Mouse (Mus musculus): ENCODE measurements around the gene Tspan11. TPM values are rescaled to one million over a fixed set of nuclear protein-coding genes. Genes with fewer than 3 reads are reported as not detected.

Gene Tspan11
- polyA plus RNA-seq, 1 experiment from 2014 or later, result 17.1 TPM

DNA sequence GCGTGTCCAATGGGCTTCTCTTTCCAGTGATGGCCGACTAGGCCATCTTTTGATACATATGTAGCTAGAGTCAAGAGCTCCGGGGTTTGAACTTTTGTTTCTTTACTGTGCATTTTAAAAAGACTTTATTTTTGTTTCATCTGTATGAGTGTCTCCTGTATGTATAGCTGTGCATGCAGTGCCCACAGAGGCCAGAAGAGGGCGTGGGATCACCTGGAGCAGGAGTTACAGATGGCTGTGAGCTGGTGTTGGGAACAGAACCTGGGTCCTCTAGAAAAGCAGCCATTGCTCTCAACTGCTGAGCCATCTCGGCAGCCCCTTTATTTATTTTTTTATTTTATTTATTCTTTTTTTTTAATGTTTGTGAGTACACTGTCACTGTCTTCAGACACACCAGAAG is 109.5 kb downstream of the Tspan11 start:
- H3K4me1 ChIP-seq, result peaks cover 3% of the 10 kb centered on the region
- H3K36me3 ChIP-seq, result no peaks in the 10 kb centered on the region
- H3K9me3 ChIP-seq, result no peaks in the 10 kb centered on the region
- no peaks in the 10 kb centered on the region for H3K27me3 ChIP-seq
- no peak for ATAC-seq (ENCODE audit: low FRiP score, low read depth)
- 83% methylated on average over 5 of the region's 5 CpGs for WGBS
- no peak overlapping the region for H3K27ac ChIP-seq (replicated peaks)
- no peak overlapping the region for H3K4me3 ChIP-seq
- no peak overlapping the region for H3K9ac ChIP-seq (replicated peaks)
- H3K4me2 ChIP-seq (replicated peaks), result no peak overlapping the region

DNA sequence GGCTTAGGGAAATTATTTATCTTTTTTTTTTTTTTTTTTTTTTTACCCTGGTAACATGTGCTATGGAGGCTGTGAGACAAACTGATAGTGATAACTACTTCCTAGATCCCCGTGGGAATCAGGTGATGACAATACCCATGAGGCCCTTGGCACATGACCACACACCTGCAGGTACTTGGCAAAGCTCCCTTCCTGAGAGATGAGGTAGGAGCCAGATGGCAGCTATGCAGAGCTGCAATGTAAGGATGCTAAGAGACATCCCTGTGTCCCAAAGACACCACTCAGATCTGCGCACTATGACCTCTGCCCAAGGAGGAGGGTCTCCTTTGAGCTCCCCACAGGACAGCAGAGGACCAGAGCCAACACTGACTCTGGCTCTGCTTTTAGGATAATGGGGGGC is 111.7 kb downstream of the Tspan11 start:
- WGBS, result 83% methylated on average over 2 of the region's 2 CpGs

GRCm38 (mm10) chr6:128000777-128001176 is 113.4 kb downstream of the Tspan11 start:
- Histone ChIP-seq H3K9me3 (no peaks in the 10 kb centered on the region), H3K27ac (replicated peaks) (no peak overlapping the region), H3K4me1 (peaks cover 23% of the 10 kb centered on the region), H3K9ac (replicated peaks) (no peak overlapping the region), H3K4me2 (replicated peaks) (no peak overlapping the region), H3K36me3 (no peaks in the 10 kb centered on the region), H3K27me3 (no peaks in the 10 kb centered on the region), H3K4me3 (no peak overlapping the region)
- 81% methylated on average over 3 of the region's 3 CpGs for WGBS
- ATAC-seq (ENCODE audit: low FRiP score, low read depth), result no peak

More for the DNA sequence above, 111.7 kb downstream of the Tspan11 start:
- Histone ChIP-seq H3K9me3 (no peaks in the 10 kb centered on the region), H3K4me2 (replicated peaks) (no peak overlapping the region), H3K4me1 (peaks cover 16% of the 10 kb centered on the region), H3K9ac (replicated peaks) (no peak overlapping the region), H3K4me3 (no peak overlapping the region), H3K27me3 (no peaks in the 10 kb centered on the region), H3K36me3 (no peaks in the 10 kb centered on the region), H3K27ac (replicated peaks) (no peak overlapping the region)
- ATAC-seq (ENCODE audit: low FRiP score, low read depth), result no peak

- no peaks in the 10 kb centered on the region for H3K9me3 ChIP-seq
- peaks cover 23% of the 10 kb centered on the region for H3K4me1 ChIP-seq
- H3K4me3 ChIP-seq, result no peak overlapping the region
- H3K9ac ChIP-seq (replicated peaks), result no peak overlapping the region
- no peak overlapping the region for H3K27ac ChIP-seq (replicated peaks)
- WGBS, result 20% methylated on average over 1 of the region's 1 CpGs
- H3K4me2 ChIP-seq (replicated peaks), result no peak overlapping the region
- H3K27me3 ChIP-seq, result no peaks in the 10 kb centered on the region
- no peak for ATAC-seq (ENCODE audit: low FRiP score, low read depth)
- no peaks in the 10 kb centered on the region for H3K36me3 ChIP-seq
Measured at GRCm38 (mm10) chr6:128001587-128001986, 114.2 kb downstream of the Tspan11 start.

GRCm38 (mm10) chr6:128002104-128002503 is 114.7 kb downstream of the Tspan11 start:
- H3K27ac ChIP-seq (replicated peaks), result no peak overlapping the region
- no peak overlapping the region for H3K9ac ChIP-seq (replicated peaks)
- WGBS, result 62% methylated on average over 10 of the region's 10 CpGs
- H3K9me3 ChIP-seq, result no peaks in the 10 kb centered on the region
- no peak; the same call in 1 of the 2 replicates for ATAC-seq (ENCODE audit: low FRiP score, low read depth)
- no peak overlapping the region for H3K4me2 ChIP-seq (replicated peaks)
- no peak overlapping the region for H3K4me3 ChIP-seq
- no peaks in the 10 kb centered on the region for H3K36me3 ChIP-seq
- peaks cover 23% of the 10 kb centered on the region for H3K4me1 ChIP-seq
- H3K27me3 ChIP-seq, result no peaks in the 10 kb centered on the region

- Histone ChIP-seq H3K4me3 (no peak overlapping the region), H3K9me3 (no peaks in the 10 kb centered on the region), H3K9ac (replicated peaks) (no peak overlapping the region), H3K27ac (replicated peaks) (no peak overlapping the region), H3K4me1 (peaks cover 23% of the 10 kb centered on the region), H3K36me3 (no peaks in the 10 kb centered on the region), H3K27me3 (no peaks in the 10 kb centered on the region), H3K4me2 (replicated peaks) (no peak overlapping the region)
- ATAC-seq (ENCODE audit: low FRiP score, low read depth), result no peak
- 85% methylated on average over 4 of the region's 4 CpGs for WGBS
Measured at GRCm38 (mm10) chr6:128002667-128003066, 115.3 kb downstream of the Tspan11 start.

DNA sequence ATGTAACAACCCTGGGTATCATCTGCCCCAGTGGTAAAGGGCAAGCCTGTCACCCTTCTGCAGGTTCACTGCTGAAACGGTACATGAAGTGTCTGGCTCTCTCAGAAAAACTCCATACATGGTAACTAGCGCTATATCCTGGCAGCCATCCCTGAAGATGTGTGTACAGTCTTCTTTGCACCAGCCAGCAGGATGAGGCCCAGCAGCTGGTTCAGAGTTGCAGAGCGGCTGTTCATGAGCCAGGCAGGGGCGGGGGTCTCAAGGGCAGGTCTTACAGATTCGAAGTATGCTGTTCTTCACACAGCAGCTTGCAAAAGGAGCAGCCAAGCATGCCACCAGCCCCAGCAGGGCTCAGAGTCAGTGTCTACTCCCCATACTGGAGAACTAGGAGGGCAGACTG is 116.2 kb downstream of the Tspan11 start:
- Histone ChIP-seq H3K9ac (replicated peaks) (no peak overlapping the region), H3K36me3 (no peaks in the 10 kb centered on the region), H3K4me1 (peaks cover 23% of the 10 kb centered on the region), H3K4me3 (no peak overlapping the region), H3K9me3 (no peaks in the 10 kb centered on the region), H3K27ac (replicated peaks) (no peak overlapping the region), H3K4me2 (replicated peaks) (no peak overlapping the region), H3K27me3 (no peaks in the 10 kb centered on the region)
- 66% methylated on average over 5 of the region's 5 CpGs for WGBS
- no peak for ATAC-seq (ENCODE audit: low FRiP score, low read depth)

Other genes starting within 250 kb of the Tspan11 start
- 31.3 and 32.5 TPM in 2 replicates for gene Prmt8, start 118.1 kb upstream of the Tspan11 start, polyA plus RNA-seq (2016; fragmentation: Nextera tagmentation; extraction: Ambion mirVana)